Mouse (Mus musculus): Measurements from ENCODE around the gene Rem1.
"Not testable (repeated sequence)": the region's sequence is repeated elsewhere in the genome, so short reads cannot be mapped to it uniquely, and the experiment has no call there.

Rem1 gene

GRCm38 (mm10) chr2:152629239-152629638 lies 2.5 kb downstream of the Rem1 start:
- no peak for DNase-seq (ENCODE audit: low read depth)

- DNase-seq (ENCODE audit: low read depth) = no peak
Measured at GRCm38 (mm10) chr2:152629904-152630303, 3.2 kb downstream of the Rem1 start.

GRCm38 (mm10) chr2:152633334-152633733 lies 6.6 kb downstream of the Rem1 start:
- no peak for DNase-seq (ENCODE audit: low read depth)

DNA sequence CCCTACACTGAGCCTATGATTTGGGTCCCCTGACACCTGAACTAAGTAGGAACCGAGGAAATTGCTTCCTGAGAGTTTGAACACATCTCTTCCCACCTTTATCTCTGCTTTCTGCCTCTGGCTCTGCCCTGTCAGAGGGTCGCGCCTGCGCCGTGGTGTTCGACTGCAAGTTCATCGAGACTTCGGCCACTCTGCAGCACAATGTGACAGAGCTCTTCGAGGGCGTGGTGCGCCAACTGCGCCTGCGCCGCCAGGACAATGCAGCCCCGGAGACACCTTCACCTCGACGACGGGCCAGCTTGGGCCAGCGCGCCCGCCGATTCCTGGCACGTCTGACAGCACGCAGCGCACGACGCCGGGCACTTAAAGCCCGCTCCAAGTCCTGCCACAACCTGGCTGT lies 7.6 kb downstream of the Rem1 start:
- DNase-seq (ENCODE audit: low read depth) = no peak

- DNase-seq (ENCODE audit: low read depth) = peak; percentile 59
Measured at GRCm38 (mm10) chr2:152636246-152637005, 9.7 kb downstream of the Rem1 start.

DNA sequence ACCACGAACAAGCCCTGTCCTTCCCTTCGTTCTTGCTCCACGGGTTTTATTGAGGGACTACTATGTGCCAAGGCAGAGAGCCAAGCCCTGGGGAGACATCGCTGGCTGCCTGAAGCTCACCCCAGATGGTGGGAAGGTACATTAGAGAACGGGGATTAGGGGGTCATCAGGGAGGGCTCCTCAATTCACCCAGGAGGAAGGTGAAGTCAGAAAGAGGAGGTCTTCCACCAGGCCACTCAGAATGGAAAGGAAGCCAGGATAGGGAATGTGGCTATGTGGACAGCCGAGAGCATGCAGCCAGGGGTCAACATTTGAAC lies 10.2 kb downstream of the Rem1 start:
- no peak for DNase-seq (ENCODE audit: low read depth)

- DNase-seq (ENCODE audit: low read depth) = no peak
Measured at GRCm38 (mm10) chr2:152637381-152637780, 10.6 kb downstream of the Rem1 start.

DNA sequence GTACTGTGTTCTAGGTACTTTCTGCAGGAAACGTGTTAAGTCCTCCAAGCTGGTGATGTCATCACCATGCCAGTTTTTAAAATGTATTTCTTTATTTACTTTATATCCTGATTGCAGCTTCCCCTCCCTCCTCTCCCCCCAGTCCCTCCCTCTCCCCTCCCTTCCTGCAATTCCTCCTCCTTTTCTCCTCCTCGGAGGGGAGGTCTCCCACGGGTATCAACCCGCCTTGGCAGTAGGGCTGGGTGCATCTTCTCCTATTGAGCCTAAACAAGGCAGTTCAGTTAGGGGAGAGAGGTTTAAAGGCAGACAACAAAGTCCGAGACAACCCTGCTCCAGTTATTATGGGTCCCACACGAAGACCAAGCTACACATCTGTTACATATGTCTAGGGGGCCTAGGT lies 12.1 kb downstream of the Rem1 start:
- DNase-seq (ENCODE audit: low read depth) = no peak

- no peak for DNase-seq (ENCODE audit: low read depth)
Measured at GRCm38 (mm10) chr2:152639406-152640113, 12.8 kb downstream of the Rem1 start.

- DNase-seq (ENCODE audit: low read depth) = peak; percentile 67
Measured at GRCm38 (mm10) chr2:152652901-152653620, 26.3 kb downstream of the Rem1 start.

DNA sequence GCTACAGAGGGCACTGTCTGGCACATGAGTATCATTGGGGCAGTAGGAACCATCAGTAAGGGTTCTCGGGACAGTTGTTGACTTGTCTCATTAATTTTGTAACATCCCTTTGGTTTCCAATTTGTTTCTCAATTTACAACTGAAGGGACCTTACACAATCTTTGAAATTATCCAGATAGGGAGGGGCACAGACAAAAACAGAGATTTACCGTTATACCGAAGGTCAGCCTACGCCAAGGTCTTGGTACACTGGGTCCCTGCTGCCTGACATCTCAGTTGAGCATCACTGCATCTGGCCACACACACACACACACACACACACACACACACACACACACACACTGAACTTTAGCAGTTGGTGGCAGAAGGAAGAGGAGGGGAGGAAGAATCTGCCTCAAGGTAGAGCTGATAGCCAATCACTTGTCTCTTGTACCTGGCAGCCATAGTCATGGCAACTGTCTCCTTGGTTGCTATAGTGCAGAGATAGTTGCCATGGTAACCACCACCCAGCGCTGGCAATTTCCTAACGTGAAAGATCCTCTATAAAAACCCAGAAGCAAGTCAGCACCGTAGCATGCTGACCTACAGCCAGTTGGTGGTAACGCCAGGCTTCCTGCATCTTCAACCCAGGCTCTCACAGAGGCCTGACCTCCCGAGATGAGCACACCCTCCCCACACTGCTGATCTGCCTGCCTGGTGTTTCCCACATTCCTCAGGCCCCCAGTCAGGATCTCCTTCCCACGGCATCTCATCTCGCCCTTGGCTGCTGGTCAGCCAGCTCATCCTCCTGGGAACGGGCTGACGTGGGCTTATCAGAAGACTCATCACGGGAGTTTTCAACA lies 27.3 kb downstream of the Rem1 start:
- no peak for DNase-seq (ENCODE audit: low read depth)

- DNase-seq (ENCODE audit: low read depth) = no peak
Measured at GRCm38 (mm10) chr2:152657398-152657797, 30.6 kb downstream of the Rem1 start.

DNA sequence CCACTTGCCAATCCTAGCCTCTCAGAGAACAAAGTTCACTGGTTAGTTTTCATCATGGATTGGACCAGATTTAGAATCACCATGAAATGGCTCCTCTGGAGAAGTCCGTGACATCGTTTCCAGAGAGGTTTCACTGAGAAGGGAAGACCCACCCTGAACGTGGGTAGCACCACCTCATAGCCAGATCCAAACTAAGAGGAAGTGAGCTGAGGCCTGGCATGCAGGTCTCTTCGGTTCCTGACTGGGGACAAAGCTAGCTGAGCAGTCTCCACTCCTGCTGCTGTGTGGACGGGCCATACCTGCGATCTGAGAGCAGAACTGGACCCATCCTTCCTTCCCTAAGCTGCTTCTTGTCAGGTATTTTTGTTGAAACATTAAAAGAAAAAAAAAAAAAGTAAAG lies 34.4 kb downstream of the Rem1 start:
- no peak for DNase-seq (ENCODE audit: low read depth)

DNA sequence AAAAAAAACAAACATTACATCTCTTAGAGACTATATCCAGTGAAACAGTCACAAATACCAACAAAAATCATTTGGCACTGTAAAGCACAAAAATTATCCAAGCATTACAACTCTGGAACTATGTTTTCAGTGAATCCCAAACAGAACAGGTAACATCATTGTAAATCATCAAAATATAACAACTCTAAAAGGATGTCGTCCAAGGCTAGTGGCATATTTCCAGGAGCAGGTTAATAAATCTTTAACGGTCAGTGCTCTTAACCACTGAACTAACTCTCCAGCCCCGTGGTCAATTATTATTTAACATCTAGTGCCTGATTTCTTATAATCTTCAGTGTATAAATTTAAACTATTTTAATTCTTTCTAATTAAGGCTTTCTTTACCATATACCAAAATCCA lies 39.4 kb downstream of the Rem1 start:
- DNase-seq (ENCODE audit: low read depth) = not testable (repeated sequence)

DNA sequence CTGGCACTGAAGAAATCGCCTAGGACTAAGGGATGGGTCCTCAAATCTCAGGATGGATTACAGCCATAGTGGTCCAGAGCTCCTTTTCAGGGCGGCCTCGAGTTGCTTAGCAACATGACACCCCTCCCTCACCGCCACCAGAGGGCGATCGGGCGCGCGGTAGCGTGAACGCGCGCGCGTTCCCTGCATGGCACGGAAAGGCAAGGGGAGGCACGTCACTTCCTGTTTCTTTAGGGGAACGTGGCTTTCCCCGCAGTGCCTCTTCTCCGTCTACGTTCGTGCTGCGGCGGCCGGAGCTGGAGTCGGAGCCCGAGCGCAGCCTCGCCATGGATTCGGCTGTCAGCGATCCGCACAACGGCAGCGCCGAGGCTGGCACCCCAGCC lies 42.5 kb downstream of the Rem1 start, which contains the start of gene H13:
Gene H13 (plus strand): TSS at position 206 of the 383 bp plus-strand sequence.
- DNase-seq (ENCODE audit: low read depth) = no peak

GRCm38 (mm10) chr2:152669639-152670484 lies 43.1 kb downstream of the Rem1 start:
- no peak for DNase-seq (ENCODE audit: low read depth)

DNA sequence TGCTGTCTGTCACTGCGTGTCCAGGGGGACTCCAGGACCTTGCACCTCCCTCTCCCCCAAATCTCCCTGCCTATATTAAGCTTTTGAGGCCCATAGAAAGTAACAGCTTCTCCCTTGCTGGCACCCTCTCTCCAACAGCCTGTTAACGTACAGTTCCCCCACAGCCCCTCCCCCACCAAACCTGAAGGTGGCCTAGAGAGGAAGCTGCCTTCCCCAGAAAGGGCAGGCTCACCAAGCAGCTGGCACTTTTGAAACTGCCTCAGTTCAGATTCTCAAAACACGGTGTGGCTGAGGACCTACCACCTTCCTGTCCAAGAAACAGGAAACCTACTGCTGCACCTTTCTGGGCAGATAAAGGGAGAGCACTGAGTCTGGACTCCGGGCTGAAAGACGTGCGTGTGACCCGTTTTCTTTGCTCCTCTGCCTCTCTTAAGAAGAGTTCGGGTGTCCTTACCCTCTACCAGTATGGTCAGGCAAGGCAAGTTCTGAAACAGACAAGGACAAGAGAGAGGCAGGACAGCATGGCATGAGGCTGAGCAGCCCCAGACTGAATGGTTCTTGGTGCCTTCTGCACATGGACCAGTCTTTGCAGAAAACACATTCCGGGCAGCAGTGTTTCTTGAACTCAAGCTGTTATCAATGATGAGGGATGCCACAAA lies 44.4 kb downstream of the Rem1 start:
- DNase-seq (ENCODE audit: low read depth) = no peak

DNA sequence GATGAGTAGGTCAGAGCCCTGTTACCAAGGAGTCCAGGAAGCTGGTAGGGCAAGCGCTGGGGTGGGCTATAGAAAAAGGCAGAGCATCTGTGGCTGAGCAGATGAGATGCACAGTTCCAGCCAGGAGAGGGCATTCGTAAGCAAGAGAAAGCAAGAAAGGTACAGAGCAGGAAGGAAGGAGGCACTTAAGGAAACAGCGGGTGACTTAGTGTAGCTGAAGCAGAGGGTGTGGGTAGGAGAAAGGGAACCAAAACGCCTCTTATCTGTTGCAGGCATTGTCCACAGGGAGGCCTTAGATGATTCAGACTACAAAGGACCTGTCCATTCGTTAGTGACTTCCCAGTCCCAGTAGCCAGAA lies 44.9 kb downstream of the Rem1 start:
- no peak for DNase-seq (ENCODE audit: low read depth)

DNA sequence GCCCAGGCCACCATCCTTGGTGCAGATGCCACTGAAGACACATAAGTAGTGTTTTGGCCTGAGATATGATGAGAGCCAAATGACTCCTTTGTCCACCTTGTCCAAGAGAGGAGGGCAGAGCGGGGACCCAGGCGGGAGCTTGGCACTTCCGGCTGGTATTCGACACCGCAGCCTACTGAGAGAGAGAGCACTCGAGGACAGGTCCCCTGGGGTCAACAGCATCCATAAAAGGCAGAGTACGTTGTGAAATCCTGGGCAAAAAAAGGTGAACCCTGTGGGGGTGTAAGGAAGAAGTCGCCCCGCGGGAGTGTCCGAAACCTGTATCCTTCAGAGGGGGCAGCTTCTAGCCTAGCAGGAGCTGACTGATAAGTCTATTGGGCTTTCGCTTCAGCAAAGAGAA lies 45.4 kb downstream of the Rem1 start:
- DNase-seq (ENCODE audit: low read depth) = no peak

DNA sequence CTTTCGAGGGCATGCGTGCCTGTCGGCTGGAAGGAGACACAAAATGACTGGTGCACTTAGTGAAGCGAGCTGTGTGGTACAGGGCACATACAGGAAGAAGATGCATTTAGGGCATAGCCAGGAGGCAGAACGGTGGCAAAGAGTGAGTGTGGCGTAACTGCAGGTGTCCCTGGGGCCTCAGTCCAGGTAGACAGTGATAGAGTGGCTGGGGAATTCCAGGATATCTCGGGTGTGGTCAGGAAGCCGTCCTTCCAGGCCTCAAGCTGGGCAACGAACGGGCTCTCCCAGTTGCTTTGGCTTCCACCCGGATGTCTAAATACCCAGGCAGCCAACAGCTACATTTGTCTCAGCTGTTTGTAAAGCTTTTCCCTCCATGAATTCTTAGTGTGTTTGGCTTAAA lies 47.4 kb downstream of the Rem1 start:
- DNase-seq (ENCODE audit: low read depth) = no peak

Data from fibroblast of lung, adult 2 months (primary cell).